Mouse (Mus musculus) forelimb bud, embryonic 11.5 days (tissue): Measurements from ENCODE around the gene Ntm.

Source experiments
- DNase-seq: peaks from one replicate; pipeline ENCODE4 v3.0.0-alpha.2; 2012; ENCODE audit warnings: low read depth, low spot score

The Ntm gene

DNA sequence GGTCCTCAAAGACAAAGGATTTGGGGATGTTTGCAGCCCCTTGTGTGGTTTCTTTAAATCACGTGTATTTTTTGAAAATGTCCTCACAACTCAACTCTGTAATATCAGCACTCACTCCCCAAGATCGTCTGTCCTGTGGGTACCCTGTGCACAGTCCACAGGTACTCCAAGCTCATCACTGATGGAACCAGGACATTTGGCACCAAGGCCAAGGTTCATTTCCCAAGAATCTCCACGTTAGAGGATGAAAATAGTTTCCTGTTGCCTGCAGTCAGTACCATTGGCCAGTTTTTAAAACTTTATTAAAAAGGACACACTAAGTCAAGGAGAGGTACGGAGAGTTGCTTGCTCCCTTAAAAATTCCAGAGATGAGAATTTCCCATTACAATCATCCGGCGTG is 552.7 kb downstream of the Ntm start:
- DNase-seq: no peak

GRCm38 (mm10) chr9:29409216-29409907 is 553.6 kb downstream of the Ntm start:
- DNase-seq: peak; percentile 62

DNA sequence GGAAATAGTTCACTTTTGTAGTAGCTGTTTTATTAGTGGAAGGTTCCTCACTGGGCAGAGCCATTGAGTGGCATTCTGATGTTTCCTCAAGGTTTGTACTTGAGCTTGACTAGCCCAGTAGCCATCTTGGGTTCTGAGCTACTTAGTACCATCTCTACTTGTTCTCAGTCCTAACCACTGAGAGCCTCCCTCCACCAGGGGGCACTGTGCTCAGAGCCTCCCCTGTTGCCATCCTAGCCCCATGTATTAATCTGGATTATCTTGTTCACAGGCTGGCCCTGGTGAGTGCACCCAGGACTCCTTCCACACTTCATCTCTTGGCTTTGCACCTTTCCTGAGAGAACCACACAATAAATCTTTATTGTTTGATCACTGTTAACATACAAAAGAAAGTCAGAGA is 555.0 kb downstream of the Ntm start:
- DNase-seq: peak; percentile 17

GRCm38 (mm10) chr9:29406973-29407372 is 556.0 kb downstream of the Ntm start:
- DNase-seq: no peak

DNA sequence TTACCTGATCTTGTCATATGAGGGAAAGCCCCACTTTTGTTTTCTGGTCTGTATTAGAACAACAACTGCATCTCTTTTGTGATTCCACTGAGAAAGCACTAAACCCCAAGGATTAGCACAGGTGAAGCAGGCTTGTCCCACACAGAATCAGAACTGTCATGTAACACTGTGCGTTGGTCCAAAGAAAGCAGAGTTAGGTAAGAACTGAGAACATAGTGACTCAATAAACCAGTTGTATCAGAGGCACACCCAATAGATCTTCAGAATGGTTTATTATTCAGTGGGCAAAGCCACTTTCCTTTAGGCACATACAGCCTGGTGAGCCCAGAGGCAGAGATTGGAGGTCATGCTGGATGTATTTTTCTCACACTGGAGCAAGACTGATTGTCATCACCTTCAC is 556.9 kb downstream of the Ntm start:
- DNase-seq: no peak

- peak; percentile 27 for DNase-seq
Measured at GRCm38 (mm10) chr9:29400151-29400550, 562.8 kb downstream of the Ntm start.

GRCm38 (mm10) chr9:29396101-29396500 is 566.8 kb downstream of the Ntm start:
- no peak for DNase-seq

- DNase-seq: no peak
Measured at GRCm38 (mm10) chr9:29393136-29393535, 569.8 kb downstream of the Ntm start.

GRCm38 (mm10) chr9:29390796-29391517 is 572.0 kb downstream of the Ntm start:
- no peak for DNase-seq

GRCm38 (mm10) chr9:29389224-29389623 is 573.7 kb downstream of the Ntm start:
- no peak for DNase-seq

DNA sequence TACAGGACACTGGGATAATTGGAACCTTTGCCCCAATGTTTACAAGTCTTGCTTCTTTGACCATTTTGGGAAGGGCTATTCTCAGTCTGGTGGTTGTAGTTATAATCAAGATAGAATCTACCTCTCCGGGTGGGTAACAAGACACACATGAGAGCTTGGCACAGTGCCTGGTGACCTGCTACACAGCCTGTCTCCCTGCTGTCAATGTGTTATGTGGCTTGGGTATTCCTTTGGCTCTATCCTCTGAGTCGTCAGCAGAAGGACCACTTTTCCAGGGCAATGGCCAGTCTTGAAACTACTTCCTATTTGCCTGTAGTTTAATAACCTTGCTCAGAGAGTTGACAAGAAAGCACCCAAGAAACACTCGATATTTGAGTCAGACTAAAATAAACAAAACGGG is 575.8 kb downstream of the Ntm start:
- DNase-seq: no peak

- DNase-seq: no peak
Measured at GRCm38 (mm10) chr9:29377172-29378002, 585.6 kb downstream of the Ntm start.

- DNase-seq: no peak
Measured at GRCm38 (mm10) chr9:29371341-29371740, 591.6 kb downstream of the Ntm start.

DNA sequence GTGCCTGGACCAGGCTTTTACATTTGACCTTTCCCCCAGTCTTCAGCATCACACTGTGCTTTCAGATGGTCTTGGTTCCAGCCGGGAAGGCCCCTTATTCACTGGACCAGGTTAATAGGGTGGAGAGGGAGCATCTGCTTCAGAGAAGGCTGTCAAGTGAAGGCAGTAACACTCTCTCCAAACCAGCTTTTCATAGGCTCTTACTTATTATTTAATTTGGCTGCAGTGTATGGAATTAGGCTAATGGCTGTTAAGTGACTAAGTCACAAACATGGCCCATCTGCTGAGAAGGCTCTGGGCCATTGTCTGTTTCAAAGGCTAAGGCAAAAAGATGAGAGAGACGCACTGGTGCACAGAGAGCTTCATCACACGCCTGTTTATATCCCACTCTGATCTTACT is 593.3 kb downstream of the Ntm start:
- no peak for DNase-seq

DNA sequence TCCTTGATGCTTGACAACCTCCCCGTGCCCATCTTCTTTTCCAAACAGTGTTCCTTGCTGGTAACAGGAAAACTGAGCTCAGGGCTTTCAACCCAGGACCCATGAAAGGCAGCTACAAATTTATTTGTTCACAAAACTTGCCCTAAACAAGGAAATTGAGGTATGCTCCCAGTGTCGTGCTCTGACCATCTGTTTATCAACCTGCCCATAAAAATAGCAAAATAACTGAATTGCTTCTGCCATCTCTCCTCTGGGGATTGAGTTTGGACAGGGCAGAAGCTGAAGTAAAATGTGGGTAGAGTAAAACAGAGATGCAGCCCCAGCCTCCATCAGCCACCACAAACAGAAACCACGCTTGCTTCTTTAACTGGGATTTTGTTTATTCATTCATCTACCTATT is 594.6 kb downstream of the Ntm start:
- DNase-seq: no peak

- DNase-seq: no peak
Measured at GRCm38 (mm10) chr9:29357796-29358195, 605.1 kb downstream of the Ntm start.

- DNase-seq: no peak
Measured at GRCm38 (mm10) chr9:29342303-29342702, 620.6 kb downstream of the Ntm start.

DNA sequence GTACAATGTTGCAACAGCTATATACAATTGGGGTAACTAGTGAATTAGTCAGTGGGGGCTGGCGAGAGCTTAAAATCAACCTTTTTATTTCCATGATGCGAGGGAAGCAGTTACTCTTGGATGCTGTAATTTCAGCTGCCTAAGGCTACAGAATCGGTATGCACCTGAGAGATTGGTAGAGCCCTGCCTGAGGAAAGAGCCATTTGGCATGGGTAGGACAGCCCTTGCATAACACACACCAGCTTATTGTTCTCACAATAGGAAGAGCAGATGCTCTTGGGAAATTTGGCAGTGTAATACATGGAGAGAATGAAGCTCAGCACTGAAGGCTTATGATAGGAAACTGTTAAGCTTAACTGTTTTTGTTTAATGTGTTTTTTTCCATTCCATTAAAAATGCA is 621.6 kb downstream of the Ntm start:
- DNase-seq: no peak

DNA sequence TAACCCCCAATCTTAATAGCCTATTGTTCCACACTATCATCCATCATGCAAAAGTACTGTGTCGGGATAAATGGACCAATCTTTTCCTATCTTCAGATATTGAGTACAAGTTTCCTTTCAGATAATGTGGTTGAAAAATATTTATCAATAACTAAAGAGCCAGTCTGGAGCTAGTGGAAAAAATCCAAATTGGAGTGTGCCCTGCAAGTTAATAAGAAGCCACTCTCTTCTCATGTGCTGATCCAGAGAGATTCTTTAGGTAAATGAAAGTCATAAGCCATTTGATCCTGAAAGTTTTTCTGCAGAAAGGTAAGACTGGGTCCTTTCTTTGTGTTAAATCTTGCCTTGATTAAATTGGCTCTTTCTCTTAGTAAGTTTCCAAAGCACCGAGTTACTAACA is 627.3 kb downstream of the Ntm start:
- no peak for DNase-seq

DNA sequence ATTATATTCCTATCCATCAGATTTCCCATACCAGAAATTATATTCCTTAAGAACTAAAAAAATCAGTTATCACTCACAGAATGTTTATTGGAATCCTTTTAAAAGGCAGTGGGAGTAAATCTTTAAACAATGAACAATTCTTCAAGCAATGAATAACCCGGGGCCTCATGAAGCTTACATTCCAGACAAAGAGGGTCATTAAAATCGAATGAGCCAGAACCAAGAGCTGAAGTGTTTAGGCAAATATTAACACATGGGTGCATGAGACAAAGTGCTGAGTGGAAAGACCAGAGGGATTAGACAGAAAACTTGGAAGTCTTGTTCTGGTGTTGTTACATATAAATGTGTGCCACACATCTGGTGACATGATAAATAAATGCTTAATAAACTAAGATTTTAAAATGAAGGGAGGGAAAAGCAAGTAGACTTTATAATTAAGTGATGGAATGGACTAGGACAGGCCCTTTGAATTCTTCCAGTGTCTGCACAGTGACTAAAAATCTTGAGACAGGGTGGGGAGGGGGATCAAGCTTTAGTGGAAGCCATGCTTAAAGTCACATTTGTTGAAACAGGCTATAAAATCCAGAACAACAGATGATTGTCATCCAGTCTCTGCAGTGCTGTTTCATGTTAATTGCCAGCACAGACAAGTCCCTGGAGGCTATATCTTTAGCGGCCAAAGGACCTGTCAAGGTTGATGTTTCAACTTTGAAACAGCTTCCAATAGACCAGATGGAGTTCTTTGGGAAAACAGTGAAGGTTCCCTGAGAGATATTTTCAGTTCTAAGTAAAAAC is 630.4 kb downstream of the Ntm start:
- DNase-seq: peak; percentile 52

- DNase-seq: no peak
Measured at GRCm38 (mm10) chr9:29330486-29330885, 632.5 kb downstream of the Ntm start.

- DNase-seq: no peak
Measured at GRCm38 (mm10) chr9:29326283-29326682, 636.7 kb downstream of the Ntm start.
